Mouse (Mus musculus) C2C12 (cell line): Measurements from ENCODE around the gene Insig2. TPM values are rescaled to one million over a fixed set of nuclear protein-coding genes. Genes with fewer than 3 reads are reported as not detected.

Source experiments
- H3K27me3 ChIP-seq: one replicate; pipeline ENCODE4 v1.6.1; 2011; ENCODE audit not compliant: control insufficient read depth, insufficient read depth, insufficient read length
- H3K36me3 ChIP-seq: one replicate; pipeline ENCODE4 v1.6.1; 2011; ENCODE audit not compliant: control insufficient read depth, insufficient read depth
- H3K4me3 ChIP-seq: one replicate; pipeline ENCODE4 v1.5.1; 2011; ENCODE audit warnings: mild to moderate bottlenecking, control low read depth; ENCODE audit not compliant: poor library complexity, insufficient read depth, severe bottlenecking
- H3K79me2 ChIP-seq: one replicate; pipeline ENCODE4 v1.6.1; 2011; ENCODE audit not compliant: control insufficient read depth, insufficient read depth
- H3K79me3 ChIP-seq: one replicate; pipeline ENCODE4 v1.6.1; 2011; ENCODE audit warnings: low read depth, control low read depth
- H3ac ChIP-seq: one replicate; pipeline ENCODE3; 2011; ENCODE audit warnings: low read depth; ENCODE audit not compliant: control insufficient read depth, insufficient read length
- CEBPB ChIP-seq: IDR thresholded peaks from one replicate; pipeline ENCODE4 v1.6.1; 2011; ENCODE audit warnings: low read depth, mild to moderate bottlenecking, control low read depth, moderate library complexity
- CTCF ChIP-seq: IDR thresholded peaks from one replicate; pipeline ENCODE4 v1.5.1; 2011; ENCODE audit not compliant: control insufficient read depth, insufficient read depth, insufficient read length
- FOSL1 ChIP-seq: IDR thresholded peaks from one replicate; pipeline ENCODE4 v1.8.0; 2011; ENCODE audit warnings: mild to moderate bottlenecking, low read length; ENCODE audit not compliant: poor library complexity, insufficient read depth, severe bottlenecking
- MAX ChIP-seq: IDR thresholded peaks from one replicate; pipeline ENCODE4 v1.6.1; 2011; ENCODE audit warnings: mild to moderate bottlenecking, control low read depth
- MYOD1 ChIP-seq: IDR thresholded peaks from one replicate; pipeline ENCODE4 v1.6.1; 2011; ENCODE audit warnings: low read depth; ENCODE audit not compliant: control insufficient read depth, insufficient read length
- MYOG ChIP-seq: IDR thresholded peaks from one replicate; pipeline ENCODE4 v1.6.1; 2011; ENCODE audit not compliant: control insufficient read depth, insufficient read length; ENCODE audit errors: extremely low read depth
- USF1 ChIP-seq: IDR thresholded peaks from one replicate; pipeline ENCODE4 v1.6.1; 2011; ENCODE audit warnings: low read depth, mild to moderate bottlenecking, control low read depth, moderate library complexity
- polyA plus RNA-seq: library from polyadenylated mRNA; unstranded; fragments of >200 nt; fragmentation: generic; extraction: Trizol; gene quantifications from one replicate; pipeline ENCODE4 v1.2.1, GENCODE M21; 2012; ENCODE audit warnings: missing spikeins

Gene Insig2
- polyA plus RNA-seq, 1 experiment = 27.9 TPM

DNA sequence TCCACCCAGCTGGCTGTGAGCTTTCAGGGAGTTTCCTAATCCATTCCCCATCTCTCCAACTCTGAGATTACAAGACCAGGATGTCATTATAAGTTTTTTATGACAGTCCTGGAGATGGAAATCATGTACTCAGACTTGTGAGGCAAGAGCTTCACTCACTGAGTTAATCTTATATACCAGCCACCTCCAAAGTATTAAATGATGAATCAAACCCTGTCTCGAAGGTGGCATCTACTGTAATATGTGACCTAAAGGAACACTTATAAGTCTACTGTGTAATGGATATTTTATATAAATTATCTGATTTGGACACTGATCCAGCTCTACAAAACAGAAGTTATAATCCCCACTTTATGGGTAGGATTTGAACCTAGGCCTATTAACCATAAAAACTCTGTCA is 40.3 kb upstream of the Insig2 start:
- TF ChIP-seq USF1 (no peak), MYOD1 (no peak), MAX (no peak), FOSL1 (no peak), CEBPB (no peak), CTCF (no peak), MYOG (no peak)
- no peak overlapping the region for H3K4me3 ChIP-seq
- no peaks in the 10 kb centered on the region for H3K79me3 ChIP-seq
- H3K27me3 ChIP-seq = no peaks in the 10 kb centered on the region
- H3ac ChIP-seq = no peak overlapping the region
- H3K79me2 ChIP-seq = no peaks in the 10 kb centered on the region
- H3K36me3 ChIP-seq = no peaks in the 10 kb centered on the region

DNA sequence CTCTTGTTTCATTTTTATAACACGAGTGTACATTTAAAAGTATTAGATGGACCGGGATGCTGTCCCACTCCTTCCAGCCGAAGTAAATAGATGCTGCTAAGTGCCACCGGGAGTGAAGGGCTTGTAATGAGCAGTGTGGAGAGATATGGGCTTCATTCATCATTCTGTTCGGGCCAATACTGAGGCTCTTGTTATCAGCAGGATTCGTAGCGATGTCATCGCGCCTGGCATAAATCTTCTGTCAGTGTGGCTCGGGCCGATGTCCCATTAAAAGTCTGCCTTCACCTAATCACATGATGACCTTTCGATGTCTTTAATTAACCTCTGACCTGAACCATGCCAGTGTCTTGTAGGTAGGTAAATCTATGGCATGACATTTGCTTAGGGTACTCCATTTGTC is 39.1 kb upstream of the Insig2 start:
- no peak overlapping the region for H3ac ChIP-seq
- H3K79me3 ChIP-seq = no peaks in the 10 kb centered on the region
- no peaks in the 10 kb centered on the region for H3K79me2 ChIP-seq
- no peak overlapping the region for H3K4me3 ChIP-seq
- no peaks in the 10 kb centered on the region for H3K36me3 ChIP-seq
- H3K27me3 ChIP-seq = no peaks in the 10 kb centered on the region
- no peak for TF ChIP-seq FOSL1
- no peak for TF ChIP-seq MYOD1
- TF ChIP-seq MYOG = no peak
- no peak for TF ChIP-seq MAX

DNA sequence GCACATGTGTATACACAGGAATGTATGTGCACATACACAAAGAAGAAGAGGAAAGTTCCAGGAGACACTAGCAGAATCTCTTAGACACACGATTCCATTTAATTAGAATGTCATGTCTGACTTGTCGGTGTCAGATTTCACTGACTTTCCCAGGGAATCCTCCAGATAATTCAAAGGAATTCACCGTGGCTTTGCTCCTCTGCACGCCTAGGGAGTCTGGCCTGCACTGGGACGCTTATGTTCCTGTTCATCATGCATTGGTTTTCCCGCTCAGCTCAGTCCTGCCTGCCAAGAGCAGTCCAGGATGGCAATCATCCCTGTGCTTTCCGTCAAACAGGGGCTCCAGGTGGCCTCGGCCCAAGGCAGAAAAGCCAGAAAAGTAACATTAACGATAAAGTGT is 34.9 kb upstream of the Insig2 start:
- H3K36me3 ChIP-seq = no peaks in the 10 kb centered on the region
- TF ChIP-seq MYOD1 (peak; percentile 24), MAX (peak; percentile 47), MYOG (no peak), CTCF (no peak)

DNA sequence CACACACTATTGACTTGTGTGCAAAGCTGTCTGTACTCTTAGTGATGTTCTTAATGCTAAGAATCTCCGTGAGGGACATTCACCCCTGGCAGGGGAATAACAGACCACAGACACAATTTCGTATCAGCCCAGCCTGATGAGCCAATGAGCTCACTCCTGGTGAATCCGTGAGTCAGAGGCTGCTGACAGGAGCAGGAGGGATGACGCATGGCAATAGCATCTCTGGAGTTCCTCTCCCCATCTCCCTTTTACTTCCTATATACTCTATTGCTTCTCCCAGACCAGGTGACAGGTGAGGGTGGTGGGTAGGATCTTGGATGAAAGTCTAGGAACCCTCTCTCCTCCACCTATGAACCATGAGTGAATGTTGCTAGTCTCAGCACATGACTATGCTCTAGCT is 28.2 kb upstream of the Insig2 start:
- H3K4me3 ChIP-seq = no peak overlapping the region
- H3K79me3 ChIP-seq = no peaks in the 10 kb centered on the region
- no peak overlapping the region for H3ac ChIP-seq
- no peaks in the 10 kb centered on the region for H3K79me2 ChIP-seq
- TF ChIP-seq MYOD1 (peak; percentile 64), CEBPB (no peak), FOSL1 (peak; percentile 95)
- H3K27me3 ChIP-seq = no peaks in the 10 kb centered on the region
- H3K36me3 ChIP-seq = no peaks in the 10 kb centered on the region

More for the DNA sequence above, 34.9 kb upstream of the Insig2 start:
- H3K27me3 ChIP-seq = no peaks in the 10 kb centered on the region
- no peaks in the 10 kb centered on the region for H3K79me3 ChIP-seq
- no peak overlapping the region for H3K4me3 ChIP-seq
- H3ac ChIP-seq = no peak overlapping the region
- H3K79me2 ChIP-seq = no peaks in the 10 kb centered on the region

DNA sequence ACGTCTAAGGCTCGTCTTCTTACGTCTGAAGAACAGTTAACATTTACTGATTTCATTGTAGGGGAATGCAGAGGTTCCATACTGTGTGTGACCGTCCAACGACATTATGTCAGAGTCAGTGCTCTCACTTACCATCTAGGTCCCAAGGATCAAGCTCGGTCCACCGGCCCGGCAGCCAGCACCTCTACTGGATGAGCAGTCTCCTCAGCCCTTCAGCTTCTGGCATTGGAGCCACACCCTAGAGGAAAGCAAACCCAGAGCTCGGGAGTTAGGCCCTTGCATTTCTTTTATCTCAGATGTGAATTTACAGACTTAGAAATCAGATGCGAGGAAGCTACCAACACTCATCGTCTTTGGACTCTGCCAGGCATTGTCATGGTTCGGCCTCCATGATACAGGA is 27.3 kb upstream of the Insig2 start:
- no peaks in the 10 kb centered on the region for H3K79me2 ChIP-seq
- no peak overlapping the region for H3ac ChIP-seq
- H3K36me3 ChIP-seq = no peaks in the 10 kb centered on the region
- TF ChIP-seq MAX (no peak), MYOG (no peak), USF1 (no peak)
- H3K79me3 ChIP-seq = no peaks in the 10 kb centered on the region
- no peak overlapping the region for H3K4me3 ChIP-seq
- no peaks in the 10 kb centered on the region for H3K27me3 ChIP-seq

DNA sequence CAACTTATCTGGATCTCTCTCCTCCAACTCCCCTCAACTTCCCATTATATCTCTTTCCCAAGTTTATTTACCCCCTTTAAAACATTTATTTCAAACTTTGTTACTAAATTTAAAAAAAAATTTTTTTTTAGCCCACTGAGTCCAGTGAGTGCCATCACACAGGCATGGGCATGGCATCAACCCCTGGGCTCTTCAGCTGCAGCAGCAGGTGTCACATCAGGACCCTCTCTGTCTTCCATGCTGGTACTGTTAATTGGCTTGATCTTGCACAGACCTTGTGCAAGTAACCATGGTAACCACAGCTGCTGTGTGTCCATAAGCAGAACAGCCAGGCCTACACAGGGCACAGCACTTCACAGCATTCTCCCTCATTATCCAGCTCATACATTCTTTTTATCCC is 21.4 kb upstream of the Insig2 start:
- Histone ChIP-seq H3K27me3 (no peaks in the 10 kb centered on the region), H3K36me3 (no peaks in the 10 kb centered on the region), H3ac (no peak overlapping the region), H3K4me3 (no peak overlapping the region), H3K79me2 (no peaks in the 10 kb centered on the region), H3K79me3 (no peaks in the 10 kb centered on the region)
- TF ChIP-seq FOSL1 = no peak
- TF ChIP-seq MYOG = no peak
- no peak for TF ChIP-seq MAX
- no peak for TF ChIP-seq MYOD1
- TF ChIP-seq CTCF = no peak
- no peak for TF ChIP-seq USF1
- TF ChIP-seq CEBPB = no peak

DNA sequence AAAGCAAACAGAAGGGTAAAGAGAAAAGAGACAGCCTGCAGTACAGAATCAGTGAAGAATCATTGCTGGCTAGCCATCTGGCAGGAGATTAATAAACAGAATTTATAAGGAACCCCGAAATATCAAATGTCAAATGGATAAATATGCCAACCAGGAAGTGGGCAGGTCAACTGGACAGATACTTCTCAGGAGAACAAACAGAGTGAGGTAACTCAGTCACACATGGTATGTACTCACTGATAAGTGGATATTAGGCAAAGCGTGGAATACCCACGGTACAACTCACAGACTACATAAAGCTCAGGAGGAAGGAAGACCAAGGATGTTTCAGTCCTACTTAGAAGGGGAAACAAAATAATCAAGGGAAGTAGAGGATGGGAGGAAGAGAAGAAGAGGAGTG is 18.6 kb upstream of the Insig2 start:
- no peaks in the 10 kb centered on the region for H3K27me3 ChIP-seq
- no peak overlapping the region for H3K4me3 ChIP-seq
- no peaks in the 10 kb centered on the region for H3K79me3 ChIP-seq
- no peaks in the 10 kb centered on the region for H3K36me3 ChIP-seq
- H3K79me2 ChIP-seq = no peaks in the 10 kb centered on the region
- TF ChIP-seq CTCF (no peak), MYOD1 (no peak), CEBPB (no peak), USF1 (no peak), FOSL1 (no peak)
- no peak overlapping the region for H3ac ChIP-seq
